Mouse (Mus musculus) cerebellum, adult 18-20 months (tissue): ENCODE measurements around the gene Gm15107.
"Not testable (repeated sequence)": the region's sequence is repeated elsewhere in the genome, so short reads cannot be mapped to it uniquely, and the experiment has no call there.

Source experiments
- DNase-seq, 2 experiments: peaks; one replicate each; pipeline ENCODE4 v3.0.0; 2021

The Gm15107 gene

GRCm38 (mm10) chrX:148180424-148180823, at the start of gene Gm15107:
Gene Gm15107, plus strand, starts transcription at chrX:148180724.
- DNase-seq: not testable (repeated sequence)
